Mouse (Mus musculus): ENCODE measurements around the gene Hps1. TPM values are rescaled to one million over a fixed set of nuclear protein-coding genes. Genes with fewer than 3 reads are reported as not detected.
A peak's percentile ranks its signal among the peaks of the same experiment; 100 is the strongest.

Gene Hps1
- polyA plus RNA-seq, 1 experiment from 2014 or later = 14.9 TPM

GRCm38 (mm10) chr19:42752363-42752931 is 27.3 kb downstream of the Hps1 start, which contains the start of gene Pyroxd2:
Gene Pyroxd2, minus strand, starts transcription at chr19:42752775.
- ATAC-seq = peak; percentile 87
- no peaks in the 10 kb centered on the region for H3K27me3 ChIP-seq (replicated peaks; ENCODE audit: control insufficient read depth, insufficient read depth, low read length)
- H3K4me3 ChIP-seq (ENCODE audit: low read depth, low read length) = peak within 1 kb of the TSS; percentile 38
- 3% methylated on average over 22 of the region's 22 CpGs for WGBS
- peak within 1 kb of the TSS; percentile 94 for H3K27ac ChIP-seq (ENCODE audit: low read depth, low read length)
- no peak for TF ChIP-seq CTCF (IDR thresholded peaks at IDR 0.05; ENCODE audit: low read depth)
- no peaks in the 10 kb centered on the region for H3K9me3 ChIP-seq (ENCODE audit: control insufficient read depth)
- no peaks in the 10 kb centered on the region; the same call in 1 of the 2 replicates for H3K36me3 ChIP-seq (ENCODE audit: control insufficient read depth, insufficient read depth)
- peak within 1 kb of the TSS; percentile 72 for H3K4me2 ChIP-seq (replicated peaks; ENCODE audit: low read depth)
- H3K4me1 ChIP-seq (replicated peaks; ENCODE audit: control insufficient read depth, insufficient read depth, low read length) = peaks cover 9% of the 10 kb centered on the region; the same call in 1 of the 2 replicates
- peak within 1 kb of the TSS; percentile 76 for H3K9ac ChIP-seq (ENCODE audit: low read depth, low read length)

DNA sequence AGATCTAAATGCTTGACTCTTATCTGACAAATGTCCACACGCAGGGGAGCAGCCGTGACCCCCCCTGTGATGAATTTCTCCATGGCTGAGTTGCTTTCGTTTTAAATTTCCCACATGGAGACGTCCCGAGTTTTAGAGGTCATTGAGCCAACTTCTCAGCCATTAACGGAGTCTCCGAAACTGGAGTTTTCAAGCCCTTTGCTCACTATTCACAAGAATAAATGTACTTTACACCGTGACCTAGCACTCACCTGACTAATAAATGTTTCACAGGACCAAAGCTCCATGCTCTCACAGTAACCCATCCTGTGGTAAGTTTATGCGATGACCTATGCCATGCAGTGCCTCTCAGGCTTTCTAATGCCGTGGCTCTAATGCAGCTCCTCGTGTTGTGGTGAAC is 29.6 kb downstream of the Hps1 start:
- H3K27ac ChIP-seq (ENCODE audit: low read depth, low read length) = peak overlapping the region; percentile 51
- 0 out of 2 replicates have a peak overlapping the region, but pooled peaks have one; percentile 7 for H3K4me2 ChIP-seq (replicated peaks; ENCODE audit: low read depth)
- ATAC-seq = peak; percentile 55
- no peaks in the 10 kb centered on the region for H3K27me3 ChIP-seq (replicated peaks; ENCODE audit: control insufficient read depth, insufficient read depth, low read length)
- H3K9ac ChIP-seq (ENCODE audit: low read depth, low read length) = no peak overlapping the region
- no peak for TF ChIP-seq CTCF (IDR thresholded peaks at IDR 0.05; ENCODE audit: low read depth)
- no peak overlapping the region for H3K4me3 ChIP-seq (ENCODE audit: low read depth, low read length)
- 43% methylated on average over 11 of the region's 11 CpGs for WGBS
- H3K9me3 ChIP-seq (ENCODE audit: control insufficient read depth) = no peaks in the 10 kb centered on the region
- no peaks in the 10 kb centered on the region for H3K36me3 ChIP-seq (ENCODE audit: control insufficient read depth, insufficient read depth)
- H3K4me1 ChIP-seq (replicated peaks; ENCODE audit: control insufficient read depth, insufficient read depth, low read length) = peaks cover 9% of the 10 kb centered on the region; the same call in 1 of the 2 replicates

- no peak overlapping the region for H3K27ac ChIP-seq (ENCODE audit: low read depth, low read length)
- H3K4me3 ChIP-seq (ENCODE audit: low read depth, low read length) = no peak overlapping the region
- TF ChIP-seq CTCF (IDR thresholded peaks at IDR 0.05; ENCODE audit: low read depth) = no peak
- H3K4me2 ChIP-seq (replicated peaks; ENCODE audit: low read depth) = no peak overlapping the region
- H3K9ac ChIP-seq (ENCODE audit: low read depth, low read length) = no peak overlapping the region
- 92% methylated on average over 8 of the region's 8 CpGs for WGBS
- H3K36me3 ChIP-seq (ENCODE audit: control insufficient read depth, insufficient read depth) = no peaks in the 10 kb centered on the region
- ATAC-seq = no peak
- H3K27me3 ChIP-seq (replicated peaks; ENCODE audit: control insufficient read depth, insufficient read depth, low read length) = no peaks in the 10 kb centered on the region
- no peaks in the 10 kb centered on the region for H3K9me3 ChIP-seq (ENCODE audit: control insufficient read depth)
- peaks cover 6% of the 10 kb centered on the region; the same call in 1 of the 2 replicates for H3K4me1 ChIP-seq (replicated peaks; ENCODE audit: control insufficient read depth, insufficient read depth, low read length)
Observed at GRCm38 (mm10) chr19:42746702-42747101, 33.1 kb downstream of the Hps1 start.

DNA sequence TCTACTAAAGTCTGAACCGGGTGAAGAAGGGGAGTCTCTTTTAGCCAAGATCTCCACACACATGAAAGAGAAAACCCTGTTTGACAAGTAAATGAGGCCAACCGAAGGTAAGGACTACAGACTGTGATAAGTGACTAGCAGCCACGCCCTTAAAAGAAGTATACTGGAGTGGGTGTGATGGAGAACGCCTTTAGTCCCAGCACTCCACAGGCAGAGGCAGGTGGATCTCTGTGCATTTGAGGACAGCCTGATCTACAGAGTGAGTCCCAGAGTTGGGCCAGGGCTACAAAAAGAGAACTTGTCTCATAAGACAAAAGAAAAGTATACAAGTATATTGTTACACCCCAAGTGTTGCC is 33.9 kb downstream of the Hps1 start:
- Histone ChIP-seq H3K9ac (ENCODE audit: low read depth, low read length) (no peak overlapping the region), H3K4me3 (ENCODE audit: low read depth, low read length) (no peak overlapping the region), H3K27me3 (replicated peaks; ENCODE audit: control insufficient read depth, insufficient read depth, low read length) (no peaks in the 10 kb centered on the region), H3K4me1 (replicated peaks; ENCODE audit: control insufficient read depth, insufficient read depth, low read length) (peaks cover 6% of the 10 kb centered on the region; the same call in 1 of the 2 replicates), H3K36me3 (ENCODE audit: control insufficient read depth, insufficient read depth) (no peaks in the 10 kb centered on the region), H3K9me3 (ENCODE audit: control insufficient read depth) (no peaks in the 10 kb centered on the region), H3K27ac (ENCODE audit: low read depth, low read length) (no peak overlapping the region), H3K4me2 (replicated peaks; ENCODE audit: low read depth) (no peak overlapping the region)
- ATAC-seq = no peak
- 40% methylated on average over 4 of the region's 4 CpGs for WGBS
- TF ChIP-seq CTCF (IDR thresholded peaks at IDR 0.05; ENCODE audit: low read depth) = no peak

DNA sequence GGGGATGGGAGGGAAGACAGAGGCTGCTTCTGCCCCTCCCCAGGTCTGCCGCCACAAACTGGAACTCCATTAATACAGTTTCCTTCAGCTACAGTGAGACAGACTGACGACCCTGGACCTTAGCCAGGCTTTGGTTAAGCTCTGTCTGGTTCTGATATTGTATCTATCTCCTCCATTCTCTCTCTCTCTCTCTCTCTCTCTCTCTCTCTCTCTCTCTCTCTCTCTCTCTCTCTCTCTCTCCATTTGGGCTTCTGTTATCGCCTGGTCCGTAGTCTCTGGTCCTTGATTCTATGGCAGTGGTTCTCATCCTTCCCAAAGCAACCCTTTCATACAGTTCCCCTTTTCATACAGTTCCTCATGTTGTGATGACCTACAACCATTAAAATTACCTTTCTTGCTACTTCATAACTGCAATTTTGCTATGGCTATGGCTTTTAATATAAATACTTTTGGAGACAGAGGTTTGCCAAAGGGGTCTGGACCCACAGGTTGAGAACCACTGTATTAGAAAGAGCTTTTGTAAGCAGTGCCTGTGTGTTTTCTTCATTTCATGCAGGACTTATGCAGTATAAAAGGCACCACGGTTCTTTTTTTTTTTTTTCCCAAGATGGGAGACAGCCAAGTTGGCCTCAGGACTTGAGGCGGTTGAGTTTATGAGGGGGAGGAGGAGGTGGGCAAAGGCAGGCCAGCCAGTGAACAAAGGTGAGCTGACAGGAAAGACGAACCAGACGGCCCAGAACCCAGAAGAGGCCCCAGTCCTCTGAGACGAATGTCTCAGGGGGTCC is 34.5 kb downstream of the Hps1 start:
- Histone ChIP-seq H3K27ac (ENCODE audit: low read depth, low read length) (no peak overlapping the region), H3K4me1 (replicated peaks; ENCODE audit: control insufficient read depth, insufficient read depth, low read length) (peaks cover 6% of the 10 kb centered on the region; the same call in 1 of the 2 replicates), H3K9ac (ENCODE audit: low read depth, low read length) (no peak overlapping the region), H3K27me3 (replicated peaks; ENCODE audit: control insufficient read depth, insufficient read depth, low read length) (no peaks in the 10 kb centered on the region), H3K9me3 (ENCODE audit: control insufficient read depth) (no peaks in the 10 kb centered on the region), H3K36me3 (ENCODE audit: control insufficient read depth, insufficient read depth) (no peaks in the 10 kb centered on the region), H3K4me2 (replicated peaks; ENCODE audit: low read depth) (no peak overlapping the region), H3K4me3 (ENCODE audit: low read depth, low read length) (no peak overlapping the region)
- no peak for ATAC-seq
- WGBS = 44% methylated on average over 9 of the region's 9 CpGs
- no peak for TF ChIP-seq CTCF (IDR thresholded peaks at IDR 0.05; ENCODE audit: low read depth)

DNA sequence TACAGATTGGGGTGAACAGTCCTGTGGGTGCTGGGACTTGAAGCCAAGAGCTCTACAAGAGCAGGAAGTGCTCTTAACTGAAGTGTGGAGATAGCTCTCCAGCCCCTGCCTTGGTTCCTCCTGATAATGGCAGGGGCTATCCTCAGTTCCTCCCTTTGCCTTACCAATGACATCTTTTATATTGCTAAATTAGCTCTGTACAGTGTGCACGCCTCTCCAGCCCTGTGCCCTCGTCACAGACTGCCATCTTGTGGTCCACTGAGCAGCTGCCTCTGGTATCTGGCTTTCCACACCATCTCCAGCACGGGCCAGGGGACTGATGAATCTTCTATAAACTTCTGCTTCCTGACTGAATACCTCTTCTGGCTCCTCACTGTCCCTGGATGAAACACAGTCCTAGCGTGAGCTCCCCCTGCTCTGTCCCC is 35.6 kb downstream of the Hps1 start:
- H3K4me1 ChIP-seq (replicated peaks; ENCODE audit: control insufficient read depth, insufficient read depth, low read length) = 0 out of 2 replicates have a peak, but pooled peaks cover 7% of the 10 kb centered on the region
- no peaks in the 10 kb centered on the region for H3K27me3 ChIP-seq (replicated peaks; ENCODE audit: control insufficient read depth, insufficient read depth, low read length)
- no peak overlapping the region for H3K4me3 ChIP-seq (ENCODE audit: low read depth, low read length)
- H3K36me3 ChIP-seq (ENCODE audit: control insufficient read depth, insufficient read depth) = no peaks in the 10 kb centered on the region
- no peak overlapping the region for H3K27ac ChIP-seq (ENCODE audit: low read depth, low read length)
- peak; percentile 93 for TF ChIP-seq CTCF (IDR thresholded peaks at IDR 0.05; ENCODE audit: low read depth)
- ATAC-seq = peak; percentile 54; the same call in 1 of the 2 replicates
- H3K9me3 ChIP-seq (ENCODE audit: control insufficient read depth) = no peaks in the 10 kb centered on the region
- no peak overlapping the region for H3K9ac ChIP-seq (ENCODE audit: low read depth, low read length)
- 17% methylated on average over 4 of the region's 4 CpGs for WGBS
- H3K4me2 ChIP-seq (replicated peaks; ENCODE audit: low read depth) = no peak overlapping the region

Data from intestine, postnatal 0 days (tissue).